Mouse (Mus musculus): Measurements from ENCODE around the gene Kctd15. TPM values are rescaled to one million over a fixed set of nuclear protein-coding genes. Genes with fewer than 3 reads are reported as not detected.

The Kctd15 gene
- polyA plus RNA-seq, 1 experiment = 29.2 TPM

DNA sequence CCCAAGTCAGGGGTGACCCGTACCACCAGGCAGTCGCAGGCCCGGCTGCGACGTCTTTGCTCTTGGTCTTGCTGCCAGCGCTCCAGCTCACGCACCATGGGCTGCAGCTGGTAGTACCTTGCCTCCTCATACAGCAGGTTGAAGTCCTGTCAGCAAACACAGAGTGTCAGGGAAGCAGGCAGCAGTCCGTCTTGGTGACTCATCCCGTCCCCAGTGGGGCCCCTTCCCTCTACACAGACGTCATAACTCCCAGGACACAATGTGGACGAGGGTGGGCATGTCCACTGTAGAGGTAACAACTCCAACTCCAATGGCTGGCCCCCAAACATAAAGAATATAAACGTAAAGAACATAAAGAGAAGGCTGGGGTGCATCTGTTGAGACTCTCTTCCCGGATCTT, 14.6 kb downstream of the Kctd15 start:
- Histone ChIP-seq H3ac (ENCODE audit: control insufficient read depth, insufficient read length) (no peak overlapping the region), H3K27me3 (ENCODE audit: control insufficient read depth, insufficient read depth, insufficient read length) (no peaks in the 10 kb centered on the region), H3K4me2 (ENCODE audit: low read depth) (no peak overlapping the region), H3K79me2 (ENCODE audit: control insufficient read depth, insufficient read depth) (no peaks in the 10 kb centered on the region), H3K4me3 (no peak overlapping the region), H3K36me3 (ENCODE audit: control insufficient read depth, insufficient read depth) (peaks cover 13% of the 10 kb centered on the region)
- TF ChIP-seq TCF12 (IDR thresholded peaks at IDR 0.05; ENCODE audit: insufficient read depth, poor library complexity, severe bottlenecking) = no peak

DNA sequence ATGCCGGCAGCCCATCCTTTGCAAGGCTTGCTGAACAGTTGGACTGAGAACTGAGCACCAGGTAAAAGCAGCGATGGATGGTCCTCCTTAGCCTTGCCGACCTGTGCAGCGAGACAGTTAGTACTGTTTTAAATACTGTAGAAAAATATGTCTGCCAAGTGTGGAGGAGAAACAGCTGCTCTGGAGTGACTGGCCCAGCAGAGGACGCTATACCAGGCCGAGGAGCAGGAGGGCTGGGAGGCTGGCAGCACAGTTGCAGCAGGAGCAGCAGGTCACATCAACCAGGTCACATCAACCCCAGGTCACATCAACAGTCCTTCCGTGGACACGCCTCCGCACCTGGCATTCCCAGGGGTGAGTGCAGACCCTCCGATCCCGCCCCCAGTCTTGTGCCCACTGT, 16.7 kb downstream of the Kctd15 start:
- no peak overlapping the region for H3K4me2 ChIP-seq (ENCODE audit: low read depth)
- TF ChIP-seq SRF (IDR thresholded peaks at IDR 0.05; ENCODE audit: control insufficient read depth, insufficient read length, low read depth) = no peak
- no peak for TF ChIP-seq TCF3 (IDR thresholded peaks at IDR 0.05; ENCODE audit: insufficient read length, low read depth)
- no peak for TF ChIP-seq TCF12 (IDR thresholded peaks at IDR 0.05; ENCODE audit: insufficient read depth, poor library complexity, severe bottlenecking)
- TF ChIP-seq POLR2AphosphoS2 (IDR thresholded peaks at IDR 0.05; ENCODE audit: insufficient read length, low read depth) = no peak
- no peak for TF ChIP-seq E2F4 (IDR thresholded peaks at IDR 0.05; ENCODE audit: insufficient read depth)
- TF ChIP-seq USF1 (IDR thresholded peaks at IDR 0.05; ENCODE audit: low read depth) = no peak
- no peak for TF ChIP-seq MAX (IDR thresholded peaks at IDR 0.05; ENCODE audit: low read depth)
- no peak for TF ChIP-seq REST (IDR thresholded peaks at IDR 0.05; ENCODE audit: insufficient read depth, insufficient read length)
- TF ChIP-seq MYOG (IDR thresholded peaks at IDR 0.05; ENCODE audit: control insufficient read depth in 1 of 3, insufficient read depth in 1 of 3, insufficient read length in 2 of 3, low read depth in 2 of 3) = no peak
- TF ChIP-seq MYOD1 (IDR thresholded peaks at IDR 0.05; ENCODE audit: control insufficient read depth in 1 of 3, insufficient read length in 2 of 3, low read depth in 2 of 3) = no peak
- TF ChIP-seq CEBPB (IDR thresholded peaks at IDR 0.05; ENCODE audit: insufficient read depth, poor library complexity, severe bottlenecking) = no peak
- no peak for TF ChIP-seq POLR2A (IDR thresholded peaks at IDR 0.05; ENCODE audit: insufficient read length, low read depth)
- no peak overlapping the region for H3K4me3 ChIP-seq
- no peak overlapping the region for H3ac ChIP-seq (ENCODE audit: control insufficient read depth, insufficient read length)
- no peaks in the 10 kb centered on the region for H3K79me2 ChIP-seq (ENCODE audit: control insufficient read depth, insufficient read depth)
- peaks cover 13% of the 10 kb centered on the region for H3K36me3 ChIP-seq (ENCODE audit: control insufficient read depth, insufficient read depth)
- H3K27me3 ChIP-seq (ENCODE audit: control insufficient read depth, insufficient read depth, insufficient read length) = no peaks in the 10 kb centered on the region

DNA sequence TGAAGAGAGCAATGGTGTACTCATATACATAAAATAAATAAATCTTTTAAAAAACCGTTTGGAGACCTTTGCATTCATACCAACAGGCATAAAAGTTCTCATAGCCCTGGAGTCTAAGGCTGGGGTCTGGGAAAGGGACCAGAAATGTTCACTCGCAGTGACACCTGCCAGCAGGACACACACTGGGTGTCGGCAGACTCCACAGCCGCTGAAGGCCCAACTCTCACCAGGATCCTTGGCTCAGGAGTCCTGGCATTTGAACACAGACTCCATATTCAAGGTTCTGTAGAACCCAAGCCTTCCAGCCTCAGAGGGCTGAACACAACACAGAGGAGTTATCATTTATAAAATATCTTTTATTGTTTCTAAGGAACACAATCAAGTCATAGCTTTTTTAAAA, 19.9 kb downstream of the Kctd15 start:
- H3K4me3 ChIP-seq = no peak overlapping the region
- TF ChIP-seq POLR2AphosphoS2 (IDR thresholded peaks at IDR 0.05; ENCODE audit: insufficient read length, low read depth) = no peak
- TF ChIP-seq POLR2A (IDR thresholded peaks at IDR 0.05; ENCODE audit: insufficient read length, low read depth) = no peak
- TF ChIP-seq E2F4 (IDR thresholded peaks at IDR 0.05; ENCODE audit: insufficient read depth) = no peak
- no peak for TF ChIP-seq MYOD1 (IDR thresholded peaks at IDR 0.05; ENCODE audit: control insufficient read depth in 1 of 3, insufficient read length in 2 of 3, low read depth in 2 of 3)
- TF ChIP-seq REST (IDR thresholded peaks at IDR 0.05; ENCODE audit: insufficient read depth, insufficient read length) = no peak
- no peak for TF ChIP-seq USF1 (IDR thresholded peaks at IDR 0.05; ENCODE audit: low read depth)
- TF ChIP-seq TCF3 (IDR thresholded peaks at IDR 0.05; ENCODE audit: insufficient read length, low read depth) = no peak
- TF ChIP-seq MAX (IDR thresholded peaks at IDR 0.05; ENCODE audit: low read depth) = no peak
- TF ChIP-seq TCF12 (IDR thresholded peaks at IDR 0.05; ENCODE audit: insufficient read depth, poor library complexity, severe bottlenecking) = no peak
- no peak for TF ChIP-seq CEBPB (IDR thresholded peaks at IDR 0.05; ENCODE audit: insufficient read depth, poor library complexity, severe bottlenecking)
- no peak for TF ChIP-seq SRF (IDR thresholded peaks at IDR 0.05; ENCODE audit: control insufficient read depth, insufficient read length, low read depth)
- H3K4me2 ChIP-seq (ENCODE audit: low read depth) = no peak overlapping the region
- no peaks in the 10 kb centered on the region for H3K27me3 ChIP-seq (ENCODE audit: control insufficient read depth, insufficient read depth, insufficient read length)
- H3K79me2 ChIP-seq (ENCODE audit: control insufficient read depth, insufficient read depth) = no peaks in the 10 kb centered on the region
- H3ac ChIP-seq (ENCODE audit: control insufficient read depth, insufficient read length) = no peak overlapping the region
- H3K36me3 ChIP-seq (ENCODE audit: control insufficient read depth, insufficient read depth) = peaks cover 6% of the 10 kb centered on the region

DNA sequence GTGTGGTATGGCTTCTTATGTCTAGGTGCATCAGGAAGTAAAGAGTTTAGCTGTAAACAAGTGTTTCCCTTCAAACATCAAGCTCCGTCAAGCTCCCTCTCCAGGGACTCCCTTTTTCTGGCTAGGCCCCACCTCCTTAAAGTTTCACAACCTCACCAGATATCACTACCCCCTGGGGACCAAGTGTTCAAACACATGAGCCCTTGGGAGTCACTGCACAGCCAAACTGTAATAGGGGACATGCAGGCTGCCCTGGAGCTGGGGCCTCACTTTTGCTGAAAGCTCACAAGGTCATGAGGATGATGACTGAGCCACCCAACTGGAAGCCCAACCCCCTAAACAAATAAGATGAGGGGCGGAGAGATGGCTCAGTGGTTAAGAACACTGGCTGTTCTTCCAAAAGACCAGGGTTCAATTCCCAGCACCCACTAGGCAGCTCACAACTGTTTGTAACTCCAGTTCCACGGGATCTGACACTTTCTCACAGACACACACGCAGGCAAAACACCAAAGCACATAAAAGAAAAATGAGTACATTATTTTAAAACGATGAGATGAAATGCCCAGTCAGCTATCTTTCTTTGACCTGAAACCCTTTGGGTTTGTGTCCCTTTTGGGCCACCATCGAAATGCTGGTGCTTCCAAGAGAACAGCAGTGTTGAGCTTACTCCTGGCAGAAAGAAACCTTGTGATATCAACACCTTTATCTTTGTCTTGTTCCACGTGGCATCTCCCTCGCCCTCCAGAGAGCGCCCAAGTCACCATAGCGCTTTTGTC, 23.4 kb downstream of the Kctd15 start:
- no peak overlapping the region for H3K4me2 ChIP-seq (ENCODE audit: low read depth)
- H3ac ChIP-seq (ENCODE audit: control insufficient read depth, insufficient read length) = no peak overlapping the region
- H3K79me2 ChIP-seq (ENCODE audit: control insufficient read depth, insufficient read depth) = no peaks in the 10 kb centered on the region
- TF ChIP-seq POLR2AphosphoS2 (IDR thresholded peaks at IDR 0.05; ENCODE audit: insufficient read length, low read depth) (no peak), TCF12 (IDR thresholded peaks at IDR 0.05; ENCODE audit: insufficient read depth, poor library complexity, severe bottlenecking) (no peak), MAX (IDR thresholded peaks at IDR 0.05; ENCODE audit: low read depth) (no peak), MYOD1 (IDR thresholded peaks at IDR 0.05; ENCODE audit: control insufficient read depth in 1 of 3, insufficient read length in 2 of 3, low read depth in 2 of 3) (no peak)
- H3K4me3 ChIP-seq = no peak overlapping the region
- no peaks in the 10 kb centered on the region for H3K27me3 ChIP-seq (ENCODE audit: control insufficient read depth, insufficient read depth, insufficient read length)
- H3K36me3 ChIP-seq (ENCODE audit: control insufficient read depth, insufficient read depth) = no peaks in the 10 kb centered on the region

DNA sequence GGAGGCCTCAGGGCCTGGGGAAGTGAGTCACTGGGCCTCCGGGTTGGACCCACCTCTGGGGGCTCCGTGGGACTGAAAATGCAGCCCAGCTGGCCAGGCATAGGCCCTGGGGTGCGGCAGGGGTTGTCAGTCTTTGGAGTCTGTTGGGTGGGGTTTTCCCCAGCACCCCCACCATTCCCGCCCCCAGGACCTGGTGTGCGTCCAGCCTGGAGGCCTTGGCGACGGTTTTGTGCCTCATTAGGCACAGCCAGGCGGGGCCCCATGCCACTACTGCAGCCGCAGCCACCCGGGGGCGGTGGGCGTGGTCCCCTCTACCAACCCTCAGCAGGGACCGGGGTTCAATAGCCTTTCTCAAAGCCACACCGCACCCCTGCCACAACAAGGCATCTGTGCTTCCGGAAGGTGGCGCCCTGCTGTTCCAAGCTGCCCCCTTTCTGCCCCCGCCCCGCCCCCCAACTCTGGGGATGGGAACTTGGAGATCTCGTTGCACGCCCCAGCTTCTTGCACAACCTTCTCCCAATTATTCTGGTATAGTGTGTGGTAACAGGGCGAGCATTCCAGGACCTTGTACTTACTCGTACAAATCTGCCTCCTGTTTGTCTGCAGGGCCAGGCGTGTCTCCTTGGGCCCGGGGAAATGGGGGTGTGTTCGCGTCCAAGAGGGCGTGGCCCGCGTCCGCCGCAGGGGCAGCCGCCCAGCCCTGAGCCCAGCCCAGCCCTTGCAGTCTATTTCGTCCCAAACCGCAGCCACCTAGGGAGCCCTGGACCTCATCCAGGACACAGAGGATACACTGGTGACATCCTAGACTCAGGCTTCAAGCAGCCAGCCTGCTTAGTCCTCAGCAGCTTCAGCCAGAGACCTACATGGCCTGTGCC, 26.1 kb downstream of the Kctd15 start:
- H3K36me3 ChIP-seq (ENCODE audit: control insufficient read depth, insufficient read depth) = no peaks in the 10 kb centered on the region
- peak overlapping the region; percentile 78 for H3K4me2 ChIP-seq (ENCODE audit: low read depth)
- H3K27me3 ChIP-seq (ENCODE audit: control insufficient read depth, insufficient read depth, insufficient read length) = no peaks in the 10 kb centered on the region
- H3ac ChIP-seq (ENCODE audit: control insufficient read depth, insufficient read length) = no peak overlapping the region
- H3K4me3 ChIP-seq = peak overlapping the region; percentile 24
- H3K79me2 ChIP-seq (ENCODE audit: control insufficient read depth, insufficient read depth) = no peaks in the 10 kb centered on the region
- TF ChIP-seq CEBPB (IDR thresholded peaks at IDR 0.05; ENCODE audit: insufficient read depth, poor library complexity, severe bottlenecking) (peak; percentile 55; the same call in 1 of the 2 replicates), TCF12 (IDR thresholded peaks at IDR 0.05; ENCODE audit: insufficient read depth, poor library complexity, severe bottlenecking) (no peak), MYOG (IDR thresholded peaks at IDR 0.05; ENCODE audit: control insufficient read depth in 1 of 3, insufficient read depth in 1 of 3, insufficient read length in 2 of 3, low read depth in 2 of 3) (peak in 1 of 3 experiments; percentile 55), MYOD1 (IDR thresholded peaks at IDR 0.05; ENCODE audit: control insufficient read depth in 1 of 3, insufficient read length in 2 of 3, low read depth in 2 of 3) (peak in 1 of 3 experiments; percentile 31), POLR2AphosphoS2 (IDR thresholded peaks at IDR 0.05; ENCODE audit: insufficient read length, low read depth) (peak; percentile 68), POLR2A (IDR thresholded peaks at IDR 0.05; ENCODE audit: insufficient read length, low read depth) (peak; percentile 60)

Data from myocyte (in vitro differentiated cells).